Mouse (Mus musculus): ENCODE data around the gene Six6. TPM values are rescaled to one million over a fixed set of nuclear protein-coding genes. Genes with fewer than 3 reads are reported as not detected.

Gene Six6
- polyA plus RNA-seq (2015; fragmentation: Nextera tagmentation; extraction: Ambion mirVana): not detected in 2 replicates

DNA sequence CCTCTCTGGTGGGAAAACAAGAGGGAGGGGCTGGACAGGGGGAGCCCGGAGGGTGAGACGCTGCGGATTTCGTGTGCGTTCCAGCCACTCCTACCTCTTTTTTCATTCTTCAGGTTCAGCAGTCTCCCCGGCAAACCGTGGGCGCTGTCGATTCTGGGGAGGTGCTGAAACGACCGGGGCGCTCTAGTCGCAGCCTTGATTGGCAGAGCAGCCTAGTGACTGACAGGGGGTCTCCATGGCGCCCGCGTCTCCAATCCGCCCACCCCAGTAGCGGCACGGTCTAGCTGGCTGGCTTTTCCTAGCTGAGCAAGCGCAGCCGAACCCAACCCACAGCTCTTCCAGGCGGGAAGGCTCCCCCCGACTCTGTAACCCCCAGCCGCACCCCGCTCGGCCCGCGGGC lies at the start of gene Six6:
Six6 (plus strand) TSS at position 277 of the 400 bp plus-strand sequence.
- Histone ChIP-seq H3K27ac (replicated peaks) (no peak within 1 kb of the TSS), H3K4me2 (no peak within 1 kb of the TSS), H3K4me1 (replicated peaks) (no peaks in the 10 kb centered on the region), H3K4me3 (replicated peaks) (no peak within 1 kb of the TSS), H3K9me3 (replicated peaks) (no peaks in the 10 kb centered on the region), H3K36me3 (replicated peaks) (no peaks in the 10 kb centered on the region), H3K9ac (no peak within 1 kb of the TSS), H3K27me3 (peaks cover 97% of the 10 kb centered on the region)
- 1% methylated on average over 28 of the region's 28 CpGs for WGBS (ENCODE audit: insufficient replicate concordance)
- ATAC-seq (ENCODE audit: insufficient read depth): no peak

DNA sequence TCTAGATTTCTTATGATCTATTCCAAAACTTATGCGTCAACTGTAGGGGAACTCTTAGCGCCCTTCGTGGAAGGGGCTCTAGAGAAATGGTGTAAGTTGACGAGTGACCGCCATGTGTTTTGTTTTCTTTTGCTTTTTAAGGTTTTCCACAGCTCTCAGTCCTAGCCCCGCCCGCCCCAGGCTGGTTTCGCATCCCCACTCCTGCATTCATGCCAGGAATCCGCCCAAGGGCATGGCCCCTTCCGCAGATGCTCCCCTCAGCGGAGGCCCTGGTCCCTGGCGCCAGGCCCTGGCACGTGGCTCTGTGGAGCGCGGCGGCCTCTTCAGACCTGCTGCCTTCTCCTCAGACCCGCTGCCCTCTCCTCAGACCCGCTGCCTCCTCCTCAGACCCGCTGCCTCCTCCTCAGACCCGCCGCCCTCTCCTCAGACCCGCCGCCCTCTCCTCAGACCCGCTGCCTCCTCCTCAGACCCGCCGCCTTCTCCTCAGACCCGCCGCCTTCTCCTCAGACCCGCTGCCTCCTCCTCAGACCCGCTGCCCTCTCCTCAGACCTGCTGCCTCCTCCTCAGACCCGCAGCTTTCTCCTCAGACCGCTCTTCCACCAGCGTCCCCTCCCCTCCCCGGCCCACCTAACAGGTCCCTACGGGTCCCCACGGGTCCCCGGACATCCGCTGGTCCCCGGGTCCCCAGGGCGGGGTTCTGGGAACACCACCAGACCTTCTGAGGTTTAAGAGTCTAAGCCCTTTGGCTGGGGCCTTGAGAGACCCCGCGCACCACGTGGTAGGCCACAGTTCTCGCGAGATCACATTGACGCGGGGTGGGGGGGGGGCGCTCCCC lies 22.3 kb upstream of the Six6 start:
- H3K27ac ChIP-seq (replicated peaks): no peak overlapping the region
- no peak for ATAC-seq (ENCODE audit: insufficient read depth)
- WGBS (ENCODE audit: insufficient replicate concordance): 21% methylated on average over 48 of the region's 48 CpGs
- H3K9ac ChIP-seq: no peak overlapping the region
- H3K4me2 ChIP-seq: peak overlapping the region; percentile 45
- no peaks in the 10 kb centered on the region for H3K4me1 ChIP-seq (replicated peaks)
- no peaks in the 10 kb centered on the region for H3K36me3 ChIP-seq (replicated peaks)
- no peaks in the 10 kb centered on the region for H3K9me3 ChIP-seq (replicated peaks)
- H3K27me3 ChIP-seq: peaks cover 20% of the 10 kb centered on the region
- H3K4me3 ChIP-seq (replicated peaks): no peak overlapping the region; the same call in 1 of the 2 replicates

DNA sequence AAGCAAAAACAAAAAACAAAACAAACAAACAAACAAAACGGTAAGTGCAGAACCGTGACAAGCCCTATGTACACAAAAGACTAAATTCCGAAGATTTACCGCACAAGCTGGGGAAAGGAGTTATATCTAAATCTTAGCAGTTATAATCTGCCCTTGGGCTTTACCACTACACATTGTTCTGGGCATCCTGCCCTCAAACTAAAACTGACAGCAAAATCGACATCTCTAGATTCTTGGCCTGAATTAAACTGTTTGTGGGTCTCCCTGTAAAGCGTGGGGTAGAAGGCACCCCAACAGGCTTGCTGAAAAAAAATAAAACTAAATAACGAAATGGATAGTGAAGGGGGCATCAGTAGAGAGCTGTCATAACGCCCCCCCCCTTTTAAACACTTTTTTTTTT lies 2.9 kb upstream of the Six6 start:
- Histone ChIP-seq H3K27me3 (peaks cover 68% of the 10 kb centered on the region), H3K4me1 (replicated peaks) (no peaks in the 10 kb centered on the region), H3K27ac (replicated peaks) (no peak overlapping the region), H3K4me2 (no peak overlapping the region), H3K9ac (no peak overlapping the region), H3K9me3 (replicated peaks) (no peaks in the 10 kb centered on the region), H3K36me3 (replicated peaks) (no peaks in the 10 kb centered on the region), H3K4me3 (replicated peaks) (no peak overlapping the region)
- 26% methylated on average over 8 of the region's 8 CpGs for WGBS (ENCODE audit: insufficient replicate concordance)
- no peak for ATAC-seq (ENCODE audit: insufficient read depth)

DNA sequence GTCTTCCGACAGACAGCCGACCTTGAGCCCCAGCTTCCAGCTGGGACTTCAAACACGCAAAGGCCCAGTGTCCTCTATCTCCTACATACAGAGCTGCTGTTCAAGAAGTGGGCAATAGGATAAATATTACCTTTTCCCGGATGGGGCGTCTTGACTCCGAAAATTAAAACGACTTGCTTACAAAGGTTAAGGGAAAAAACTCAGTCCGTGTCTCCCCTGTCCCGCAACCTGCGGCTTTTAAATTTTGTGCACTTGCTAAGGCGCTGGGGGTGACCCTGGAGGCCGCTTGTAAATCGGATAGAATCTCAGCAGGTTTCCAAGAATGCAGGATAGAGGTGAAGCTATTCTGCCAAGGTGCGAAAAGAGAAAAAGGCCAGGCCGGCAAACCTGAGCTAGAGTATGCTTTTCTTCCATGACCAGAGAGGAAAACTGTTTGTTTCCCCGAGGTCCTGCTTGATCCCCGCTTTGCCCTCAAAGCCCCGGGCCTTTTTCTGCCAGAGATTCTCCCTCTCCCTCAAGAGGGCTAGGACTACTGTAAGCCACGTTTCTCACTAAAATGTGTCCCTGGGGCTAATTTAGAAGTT lies 2.1 kb upstream of the Six6 start:
- peaks cover 77% of the 10 kb centered on the region for H3K27me3 ChIP-seq
- no peak overlapping the region for H3K4me3 ChIP-seq (replicated peaks)
- ATAC-seq (ENCODE audit: insufficient read depth): no peak
- no peaks in the 10 kb centered on the region for H3K36me3 ChIP-seq (replicated peaks)
- H3K4me1 ChIP-seq (replicated peaks): no peaks in the 10 kb centered on the region
- H3K9ac ChIP-seq: no peak overlapping the region
- no peak overlapping the region for H3K4me2 ChIP-seq
- no peak overlapping the region for H3K27ac ChIP-seq (replicated peaks)
- no peaks in the 10 kb centered on the region for H3K9me3 ChIP-seq (replicated peaks)
- 6% methylated on average over 19 of the region's 19 CpGs for WGBS (ENCODE audit: insufficient replicate concordance)

DNA sequence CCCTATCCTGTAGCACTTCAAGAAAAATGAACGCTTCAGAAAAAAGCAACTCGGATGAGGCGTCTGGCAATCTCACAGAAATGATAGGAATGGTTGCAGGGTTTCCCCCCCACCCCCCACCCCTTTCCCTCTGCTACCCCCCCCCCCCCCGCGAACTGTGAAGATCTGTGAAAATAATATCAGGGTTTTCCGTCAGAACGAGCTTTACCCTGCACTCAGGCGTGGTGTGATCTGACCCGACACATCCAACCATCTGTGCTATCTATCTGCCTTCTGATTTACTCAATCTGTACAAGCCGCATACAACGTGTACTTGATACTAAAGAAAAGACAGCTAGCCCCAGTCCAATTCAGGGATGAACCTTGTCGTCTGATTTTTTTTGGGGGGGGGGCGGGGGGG lies 1.5 kb upstream of the Six6 start:
- Histone ChIP-seq H3K9me3 (replicated peaks) (no peaks in the 10 kb centered on the region), H3K4me3 (replicated peaks) (no peak overlapping the region), H3K4me1 (replicated peaks) (no peaks in the 10 kb centered on the region), H3K9ac (no peak overlapping the region), H3K27ac (replicated peaks) (no peak overlapping the region), H3K4me2 (no peak overlapping the region), H3K36me3 (replicated peaks) (no peaks in the 10 kb centered on the region), H3K27me3 (peaks cover 82% of the 10 kb centered on the region)
- ATAC-seq (ENCODE audit: insufficient read depth): no peak
- WGBS (ENCODE audit: insufficient replicate concordance): 9% methylated on average over 13 of the region's 13 CpGs

DNA sequence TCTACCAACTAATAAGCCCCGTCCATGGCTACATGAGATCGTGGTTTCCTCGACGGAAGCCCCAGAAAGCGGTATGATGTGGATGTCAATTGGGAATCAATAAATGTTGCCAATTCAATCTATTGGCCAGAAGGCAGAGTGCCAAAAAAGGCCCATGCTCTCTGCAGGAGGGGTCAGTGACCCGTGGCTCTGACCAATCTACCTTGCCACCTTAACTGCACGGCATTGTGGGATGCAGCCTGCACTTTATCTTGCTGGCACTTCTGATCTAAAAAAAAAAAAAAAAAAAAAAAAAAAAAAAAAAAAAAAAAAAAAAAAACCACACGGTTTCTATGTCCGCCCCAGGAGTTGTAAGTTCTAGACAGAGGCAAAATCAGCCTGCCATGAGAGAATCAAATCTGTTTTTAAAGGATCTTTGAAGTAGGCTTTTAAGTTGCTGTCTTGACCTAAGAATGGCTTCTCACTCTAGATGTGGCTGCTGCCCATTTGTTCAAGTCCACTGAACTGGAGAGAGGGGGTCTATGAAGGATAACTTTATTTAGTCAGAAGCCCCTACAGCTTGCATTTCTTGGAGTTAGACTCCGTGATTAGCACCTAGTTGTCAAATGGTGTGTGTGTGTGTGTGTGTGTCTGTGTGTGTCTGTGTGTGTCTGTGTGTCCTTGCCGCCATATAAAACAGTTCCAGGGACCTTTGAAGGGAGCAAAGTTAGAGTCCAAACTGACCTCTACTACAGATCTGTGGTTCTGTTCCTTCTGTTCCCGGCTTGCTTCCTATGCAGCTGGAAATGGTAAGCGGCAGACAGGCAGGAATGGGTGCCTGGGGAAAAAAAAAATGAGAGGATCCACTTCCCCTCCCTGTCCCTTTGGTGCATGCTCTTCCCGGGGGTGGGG lies 847 bp upstream of the Six6 start:
- no peak for ATAC-seq (ENCODE audit: insufficient read depth)
- H3K9ac ChIP-seq: no peak overlapping the region
- WGBS (ENCODE audit: insufficient replicate concordance): 5% methylated on average over 14 of the region's 14 CpGs
- H3K4me1 ChIP-seq (replicated peaks): no peaks in the 10 kb centered on the region
- no peaks in the 10 kb centered on the region for H3K9me3 ChIP-seq (replicated peaks)
- no peaks in the 10 kb centered on the region for H3K36me3 ChIP-seq (replicated peaks)
- H3K4me2 ChIP-seq: no peak overlapping the region
- H3K4me3 ChIP-seq (replicated peaks): no peak overlapping the region
- H3K27me3 ChIP-seq: peaks cover 89% of the 10 kb centered on the region
- no peak overlapping the region for H3K27ac ChIP-seq (replicated peaks)

DNA sequence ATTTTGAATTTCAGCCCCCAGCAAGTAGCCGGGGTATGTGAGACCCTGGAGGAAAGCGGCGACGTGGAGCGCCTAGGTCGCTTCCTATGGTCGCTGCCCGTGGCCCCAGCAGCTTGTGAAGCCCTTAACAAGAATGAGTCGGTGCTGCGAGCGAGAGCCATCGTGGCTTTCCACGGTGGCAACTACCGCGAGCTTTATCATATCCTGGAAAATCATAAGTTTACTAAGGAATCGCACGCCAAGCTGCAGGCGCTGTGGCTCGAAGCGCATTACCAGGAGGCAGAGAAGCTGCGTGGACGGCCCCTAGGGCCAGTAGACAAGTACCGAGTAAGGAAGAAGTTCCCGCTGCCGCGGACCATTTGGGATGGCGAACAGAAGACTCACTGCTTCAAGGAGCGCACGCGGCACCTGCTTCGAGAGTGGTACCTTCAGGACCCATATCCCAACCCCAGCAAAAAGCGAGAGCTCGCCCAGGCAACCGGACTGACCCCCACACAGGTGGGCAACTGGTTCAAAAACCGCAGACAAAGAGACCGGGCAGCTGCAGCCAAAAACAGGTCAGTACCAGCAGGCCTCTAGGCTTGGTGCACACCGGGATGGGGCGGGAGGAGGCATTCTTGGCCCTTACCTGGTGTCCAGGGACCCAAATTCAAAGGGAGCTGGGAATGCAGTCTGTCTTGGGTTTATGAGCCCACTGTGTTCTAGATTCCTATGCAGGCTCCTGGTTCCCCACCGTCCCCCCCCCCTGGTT lies 554 bp downstream of the Six6 start, which contains the start of gene 4930447C04Rik:
4930447C04Rik (minus strand) TSS at position 704 of the 751 bp plus-strand sequence.
- Histone ChIP-seq H3K9ac (no peak within 1 kb of the TSS), H3K4me1 (replicated peaks) (no peaks in the 10 kb centered on the region), H3K36me3 (replicated peaks) (no peaks in the 10 kb centered on the region), H3K9me3 (replicated peaks) (no peaks in the 10 kb centered on the region), H3K4me2 (no peak within 1 kb of the TSS), H3K4me3 (replicated peaks) (no peak within 1 kb of the TSS), H3K27ac (replicated peaks) (no peak within 1 kb of the TSS), H3K27me3 (peaks cover 97% of the 10 kb centered on the region)
- 2% methylated on average over 39 of the region's 39 CpGs for WGBS (ENCODE audit: insufficient replicate concordance)
- no peak for ATAC-seq (ENCODE audit: insufficient read depth)

DNA sequence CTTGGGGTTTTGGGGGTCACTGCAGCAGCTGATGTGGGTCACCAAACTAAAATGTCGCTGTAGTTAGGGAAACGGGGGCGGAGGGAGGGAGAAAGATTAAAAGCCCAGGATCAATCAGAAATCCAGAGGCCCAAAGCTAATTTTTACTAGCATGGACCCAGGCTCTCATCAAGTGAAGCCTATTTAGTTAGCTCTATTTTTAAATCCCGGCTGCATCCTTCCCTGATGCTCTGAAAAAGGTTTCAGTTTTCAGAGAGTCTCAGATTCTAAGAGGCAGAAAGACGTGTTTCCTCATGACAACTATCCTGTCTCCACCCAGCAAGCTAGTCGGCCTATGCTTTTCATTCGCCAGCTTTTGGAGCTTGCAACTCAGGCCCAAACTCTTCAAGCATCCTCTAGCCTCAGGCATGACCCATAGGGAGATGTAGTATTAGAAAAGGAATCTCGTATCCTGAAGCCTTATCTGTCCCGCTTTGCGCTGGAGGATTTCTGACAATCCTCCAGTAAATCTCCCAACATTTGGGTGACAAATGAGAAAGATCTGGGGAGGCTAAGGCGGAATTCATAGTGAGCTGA lies 1.2 kb downstream of the Six6 start:
- no peaks in the 10 kb centered on the region for H3K4me1 ChIP-seq (replicated peaks)
- no peak overlapping the region for H3K4me2 ChIP-seq
- H3K4me3 ChIP-seq (replicated peaks): no peak overlapping the region
- ATAC-seq (ENCODE audit: insufficient read depth): no peak
- H3K27ac ChIP-seq (replicated peaks): no peak overlapping the region
- no peaks in the 10 kb centered on the region for H3K9me3 ChIP-seq (replicated peaks)
- peaks cover 98% of the 10 kb centered on the region for H3K27me3 ChIP-seq
- WGBS (ENCODE audit: insufficient replicate concordance): 3% methylated on average over 11 of the region's 11 CpGs
- no peaks in the 10 kb centered on the region for H3K36me3 ChIP-seq (replicated peaks)
- H3K9ac ChIP-seq: no peak overlapping the region

DNA sequence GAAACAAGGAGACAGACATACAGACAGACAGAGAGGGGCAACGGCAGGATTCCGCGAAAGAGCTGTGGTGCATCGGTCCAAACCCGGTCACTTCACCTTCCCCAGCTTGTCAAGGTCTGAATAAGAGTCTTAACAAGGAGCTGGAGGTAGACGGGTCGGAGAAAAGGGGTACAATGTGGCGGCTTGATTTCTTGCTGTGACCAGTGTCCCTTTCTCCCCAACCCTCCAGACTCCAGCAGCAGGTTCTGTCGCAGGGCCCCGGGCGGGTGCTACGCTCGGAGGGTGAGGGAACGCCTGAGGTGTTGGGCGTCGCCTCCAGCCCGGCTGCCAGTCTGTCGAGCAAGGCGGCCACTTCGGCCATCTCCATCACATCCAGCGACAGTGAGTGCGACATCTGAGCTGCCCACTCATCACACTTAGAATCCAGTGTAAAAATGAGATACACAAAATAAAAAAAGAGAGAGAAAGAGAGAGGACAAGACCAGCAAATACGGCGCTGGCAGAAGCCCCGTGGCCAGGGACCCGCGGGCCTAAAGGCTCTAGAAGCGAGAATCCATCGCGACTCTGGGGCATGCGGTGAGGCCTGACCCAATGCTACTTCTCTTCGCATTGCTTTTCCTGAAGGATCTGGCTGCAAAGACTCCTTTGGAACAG lies 1.8 kb downstream of the Six6 start:
- Histone ChIP-seq H3K9me3 (replicated peaks) (no peaks in the 10 kb centered on the region), H3K4me2 (no peak overlapping the region), H3K4me3 (replicated peaks) (no peak overlapping the region), H3K4me1 (replicated peaks) (no peaks in the 10 kb centered on the region), H3K27me3 (peaks cover 100% of the 10 kb centered on the region), H3K9ac (no peak overlapping the region), H3K27ac (replicated peaks) (no peak overlapping the region), H3K36me3 (replicated peaks) (no peaks in the 10 kb centered on the region)
- 2% methylated on average over 32 of the region's 32 CpGs for WGBS (ENCODE audit: insufficient replicate concordance)
- no peak for ATAC-seq (ENCODE audit: insufficient read depth)

DNA sequence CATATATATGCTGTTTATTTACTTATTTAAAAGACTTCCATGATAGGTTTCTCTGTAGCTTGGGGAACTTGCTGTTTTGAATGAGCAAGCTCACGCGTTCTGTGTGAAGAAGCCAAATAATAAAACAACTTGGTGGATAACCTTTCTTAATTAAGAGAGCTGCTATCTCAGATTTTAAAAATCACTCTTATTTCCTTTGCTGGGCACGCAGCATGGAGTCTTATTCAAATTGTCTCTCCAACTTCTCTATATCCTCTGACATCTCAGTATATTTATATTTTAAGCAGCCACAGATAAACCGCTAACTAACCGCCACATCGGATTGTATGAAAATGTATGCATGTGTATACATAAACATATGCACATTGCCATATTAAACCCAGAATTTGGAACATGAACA lies 2.5 kb downstream of the Six6 start:
- H3K36me3 ChIP-seq (replicated peaks): no peaks in the 10 kb centered on the region
- H3K27me3 ChIP-seq: peaks cover 100% of the 10 kb centered on the region
- H3K4me2 ChIP-seq: no peak overlapping the region
- no peak overlapping the region for H3K27ac ChIP-seq (replicated peaks)
- H3K9me3 ChIP-seq (replicated peaks): no peaks in the 10 kb centered on the region
- WGBS (ENCODE audit: insufficient replicate concordance): 21% methylated on average over 6 of the region's 6 CpGs
- no peak overlapping the region for H3K4me3 ChIP-seq (replicated peaks)
- no peak overlapping the region for H3K9ac ChIP-seq
- no peaks in the 10 kb centered on the region for H3K4me1 ChIP-seq (replicated peaks)
- ATAC-seq (ENCODE audit: insufficient read depth): no peak

All from liver, embryonic 15.5 days (tissue).